Mouse (Mus musculus) natural killer cell, adult 2 months (primary cell): ENCODE data around the gene Rabl6.

Experiments
- DNase-seq, 2 experiments: peaks; one replicate each; pipeline ENCODE4 v3.0.0; 2022; ENCODE audit warnings: low spot score in 2 of 2

The Rabl6 gene

DNA sequence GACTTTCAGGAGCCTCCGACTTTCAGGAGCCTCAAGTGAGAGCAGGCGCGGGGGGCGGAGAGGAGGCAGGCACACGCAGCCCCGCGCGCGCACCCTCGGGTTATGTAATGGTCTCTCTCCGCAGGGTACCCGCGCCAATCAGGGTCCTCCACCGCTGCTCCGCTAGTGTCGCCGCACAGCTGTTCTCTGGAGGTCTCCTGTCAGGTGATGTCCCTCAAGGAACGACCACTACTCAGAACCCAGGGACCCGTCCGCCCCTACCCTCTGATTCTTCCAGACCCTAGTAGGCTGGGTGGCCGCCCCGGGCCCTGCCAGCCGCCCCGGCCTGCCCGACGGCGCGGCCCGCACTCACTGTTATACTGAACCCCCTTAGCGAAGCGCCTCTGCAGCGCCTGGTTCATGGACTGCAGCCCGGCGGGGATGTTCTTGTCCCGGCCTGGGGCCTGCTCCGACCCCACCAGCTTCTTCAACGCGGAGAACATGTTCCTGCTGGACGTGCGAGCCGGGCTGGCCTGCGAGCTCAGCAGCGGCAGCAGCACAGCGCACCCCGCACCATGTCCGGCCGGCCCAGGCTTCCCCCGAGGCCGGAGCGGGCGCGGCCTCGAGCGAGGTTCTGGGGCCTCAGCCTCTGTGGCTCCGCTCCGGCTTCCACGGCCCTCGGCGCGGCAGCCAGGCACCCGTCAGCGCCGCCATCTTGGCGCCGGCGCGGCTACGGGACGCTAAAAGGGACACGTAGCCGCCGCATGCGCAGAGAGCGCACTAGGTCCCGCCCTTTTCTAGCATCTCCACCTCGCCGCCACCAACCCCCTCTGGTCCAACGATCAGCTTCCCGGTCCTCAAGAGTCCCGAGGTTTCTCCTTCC, at the start of gene Rabl6:
TSS of gene Rabl6 (minus strand) at position 761 of the 862 bp plus-strand sequence.
- peak; percentile 80 to 85 for DNase-seq

- DNase-seq = no peak
These were observed 49.3 kb upstream of the Rabl6 start, which contains the start of gene Lcn5 for GRCm38 (mm10) chr2:25657652-25658051. TSS of gene Lcn5 (plus strand) at chr2:25657952.

GRCm38 (mm10) chr2:25657246-25657645, 48.9 kb upstream of the Rabl6 start:
- DNase-seq = no peak

DNA sequence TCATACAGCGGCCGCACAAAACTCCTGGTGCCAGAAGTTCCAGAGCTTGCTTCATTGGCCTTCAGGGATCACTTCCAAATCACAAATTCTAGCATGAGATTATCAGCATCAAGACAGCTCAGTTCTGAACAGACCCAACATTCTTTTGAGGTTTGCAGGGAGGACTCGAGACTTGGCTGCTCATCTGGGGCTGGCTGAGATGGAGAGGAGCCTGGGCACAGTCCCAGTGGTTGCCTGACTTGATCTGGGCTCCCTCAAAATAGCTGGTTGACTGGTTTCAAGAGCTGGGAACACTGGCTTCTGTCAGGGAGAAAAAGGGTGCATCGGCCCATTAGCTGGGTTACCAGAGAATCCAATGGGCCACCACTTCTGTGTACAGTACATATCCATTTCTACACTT, 48.4 kb upstream of the Rabl6 start:
- DNase-seq = no peak

- DNase-seq = no peak
These were observed 46.2 kb upstream of the Rabl6 start for GRCm38 (mm10) chr2:25654502-25654901.

DNA sequence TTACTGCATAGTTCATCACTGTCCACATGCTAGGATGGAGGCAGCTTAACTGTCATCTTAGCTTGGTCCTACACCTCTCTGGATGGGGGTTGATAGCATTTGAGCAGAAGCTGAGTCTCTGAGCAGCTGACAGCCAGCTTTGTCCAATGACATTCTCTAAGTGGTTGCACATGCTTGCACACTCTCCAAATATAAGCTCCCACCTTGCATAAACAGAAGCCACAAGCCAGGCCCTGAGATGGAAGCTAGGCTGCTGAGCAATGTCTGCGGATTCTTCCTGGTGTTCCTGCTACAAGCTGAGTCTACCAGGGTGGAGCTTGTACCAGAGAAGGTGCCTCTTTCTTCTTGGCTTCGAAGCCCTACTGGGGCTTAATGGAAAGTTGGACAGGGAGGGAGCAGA, 44.6 kb upstream of the Rabl6 start, which contains the start of gene Lcn8:
TSS of gene Lcn8 (plus strand) at position 219 of the 400 bp plus-strand sequence.
- DNase-seq = no peak

- peak; percentile 14 to 22 for DNase-seq
These were observed 31.6 kb upstream of the Rabl6 start for GRCm38 (mm10) chr2:25639890-25640289.

GRCm38 (mm10) chr2:25634046-25634445, 25.7 kb upstream of the Rabl6 start:
- DNase-seq = no peak

- DNase-seq = no peak
These were observed 25.3 kb upstream of the Rabl6 start for GRCm38 (mm10) chr2:25633616-25634015.

DNA sequence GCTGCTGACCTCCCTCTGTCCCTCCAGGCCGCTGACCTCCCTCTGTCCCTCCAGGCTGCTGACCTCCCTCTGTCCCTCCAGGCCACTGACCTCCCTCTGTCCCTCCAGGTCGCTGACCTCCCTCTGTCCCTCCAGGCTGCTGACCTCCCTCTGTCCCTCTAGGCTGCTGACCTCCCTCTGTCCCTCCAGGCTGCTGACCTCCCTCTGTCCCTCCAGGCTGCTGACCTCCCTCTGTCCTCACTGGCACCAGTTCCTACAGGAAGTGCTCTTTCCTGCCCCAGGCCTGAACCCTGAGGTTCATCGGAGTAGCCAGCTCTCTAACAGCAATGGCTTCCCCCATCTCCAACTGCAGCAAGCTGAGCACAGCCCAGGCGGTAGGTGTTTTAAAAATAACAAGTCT, 20.4 kb upstream of the Rabl6 start:
- DNase-seq = no peak

DNA sequence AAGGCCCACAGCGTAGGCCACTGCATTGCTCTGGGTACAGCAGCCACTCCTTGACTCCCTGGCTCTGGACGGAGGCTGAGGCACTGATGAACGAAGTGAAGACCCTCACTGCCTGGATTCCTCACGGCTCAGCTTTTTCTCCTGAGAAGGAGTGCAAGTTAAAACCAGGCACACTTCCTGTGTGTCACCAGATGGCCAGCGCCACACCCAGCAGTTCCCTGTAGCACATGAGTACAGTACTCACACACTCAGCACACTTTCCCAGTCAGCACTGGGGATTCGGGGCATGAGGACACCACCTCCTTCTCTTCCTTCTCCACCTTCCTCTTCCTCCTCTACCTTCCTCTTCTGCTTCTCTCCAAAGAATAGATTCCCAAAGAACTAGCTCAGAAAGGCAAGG, 19.5 kb upstream of the Rabl6 start, which contains the start of gene Fcna:
TSS of gene Fcna (minus strand) at position 220 of the 400 bp plus-strand sequence.
- DNase-seq = no peak

DNA sequence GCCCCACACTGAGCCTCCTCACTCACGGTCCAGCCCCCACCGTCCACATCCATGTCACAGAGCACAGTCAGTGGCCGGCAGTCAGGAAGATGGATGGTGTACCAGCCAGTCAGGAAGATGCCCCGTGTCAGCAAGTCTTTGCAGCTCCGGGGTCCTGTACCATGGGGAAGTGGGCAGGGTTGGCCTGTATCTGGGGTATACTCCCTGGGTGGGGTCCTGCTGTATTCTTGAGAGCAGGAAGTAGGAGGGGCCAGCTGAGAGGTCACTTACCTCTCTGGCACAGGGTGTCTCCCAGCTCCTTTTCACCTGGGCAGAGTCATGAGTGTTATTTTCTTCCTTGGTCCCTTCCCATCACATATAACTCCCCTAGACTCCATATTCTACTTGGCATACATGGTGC, 17.7 kb upstream of the Rabl6 start:
- DNase-seq = no peak

GRCm38 (mm10) chr2:25621229-25622200, 13.2 kb upstream of the Rabl6 start, which contains the start of gene Tmem141:
TSS of gene Tmem141 (minus strand) at chr2:25622005.
- DNase-seq = peak; percentile 80 to 88

- DNase-seq = no peak
These were observed 12.5 kb upstream of the Rabl6 start for GRCm38 (mm10) chr2:25620852-25621228.

DNA sequence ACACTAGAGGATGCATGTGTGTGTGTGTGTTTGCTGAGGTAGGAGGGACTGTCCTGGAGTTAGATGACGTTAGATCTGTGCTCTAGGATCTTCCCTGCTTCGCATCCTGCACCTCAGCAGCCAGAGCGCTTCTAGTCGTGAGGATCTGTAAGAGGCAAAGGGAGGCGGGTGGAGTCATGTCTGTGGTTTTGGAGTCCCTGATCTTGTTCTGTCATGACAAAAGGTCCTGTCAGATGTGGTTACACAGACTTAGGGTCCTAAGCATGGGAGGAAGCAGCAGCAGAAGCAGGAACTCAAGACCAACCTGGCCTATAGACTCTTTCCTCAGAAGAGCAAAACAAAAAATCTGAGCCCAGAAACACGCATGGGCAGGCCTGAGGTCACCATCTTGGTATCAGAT, 12.1 kb upstream of the Rabl6 start:
- no peak for DNase-seq

DNA sequence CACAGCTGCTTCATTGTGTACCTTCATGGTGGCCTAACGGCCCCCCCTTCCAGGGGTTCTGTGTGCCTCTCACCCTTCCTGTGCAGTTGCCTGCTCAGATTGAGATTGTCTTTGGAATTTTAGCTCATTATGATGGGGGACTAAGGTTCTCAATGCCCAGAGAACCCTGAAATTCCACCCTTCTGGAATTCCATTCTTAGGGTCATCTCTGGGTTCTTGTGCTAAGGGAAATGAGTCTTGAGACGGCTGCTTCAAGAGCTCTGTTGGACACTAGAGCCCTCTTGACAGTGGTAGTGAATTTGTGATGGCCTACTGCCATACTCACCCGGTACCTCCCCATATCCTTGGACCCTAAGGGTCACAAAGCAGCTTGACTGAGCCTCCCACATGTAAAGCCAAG, 9.3 kb upstream of the Rabl6 start, which contains the start of gene Ccdc183:
TSS of gene Ccdc183 (minus strand) at position 101 of the 400 bp plus-strand sequence.
- DNase-seq = no peak

DNA sequence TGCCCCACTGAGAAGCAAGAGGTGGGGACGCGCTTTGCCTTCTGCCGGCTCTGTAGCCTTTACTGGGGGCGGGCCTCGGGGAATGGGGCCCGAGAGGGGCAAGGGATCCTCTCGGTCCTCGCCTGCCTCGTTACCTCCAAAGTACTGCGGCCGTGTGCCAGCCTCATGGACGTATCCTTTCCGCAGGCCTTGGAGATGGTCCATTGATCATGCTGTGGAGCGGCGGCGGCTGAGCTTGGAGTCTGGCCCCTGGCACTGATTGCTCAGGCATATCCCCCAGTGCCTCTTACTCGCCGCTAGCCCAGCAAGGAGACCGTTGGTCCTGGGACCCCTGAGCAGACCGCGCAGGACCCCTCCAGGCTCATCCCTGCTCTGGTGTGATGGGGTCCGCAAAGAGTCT, 8.1 kb upstream of the Rabl6 start:
- no peak for DNase-seq

DNA sequence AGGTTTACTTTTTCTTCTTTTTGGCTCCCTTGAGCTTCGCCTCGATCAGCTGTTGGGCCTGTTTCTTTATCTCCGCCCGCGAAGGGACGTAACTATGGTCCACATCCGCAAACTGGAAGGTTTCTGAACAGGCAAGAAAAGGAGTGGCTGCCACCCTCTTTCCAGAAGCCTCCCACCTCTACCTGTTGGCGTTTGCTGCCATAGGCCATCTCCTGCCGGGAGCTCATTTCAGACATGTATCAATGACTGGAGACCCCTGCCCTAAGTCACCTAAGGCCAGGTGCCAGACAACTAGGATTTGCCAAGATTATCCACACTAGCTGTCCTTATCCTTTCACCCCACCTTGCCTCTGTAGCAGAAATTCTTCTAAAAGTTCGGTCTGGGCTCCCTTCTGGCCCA, 350 bp upstream of the Rabl6 start:
- DNase-seq = no peak

DNA sequence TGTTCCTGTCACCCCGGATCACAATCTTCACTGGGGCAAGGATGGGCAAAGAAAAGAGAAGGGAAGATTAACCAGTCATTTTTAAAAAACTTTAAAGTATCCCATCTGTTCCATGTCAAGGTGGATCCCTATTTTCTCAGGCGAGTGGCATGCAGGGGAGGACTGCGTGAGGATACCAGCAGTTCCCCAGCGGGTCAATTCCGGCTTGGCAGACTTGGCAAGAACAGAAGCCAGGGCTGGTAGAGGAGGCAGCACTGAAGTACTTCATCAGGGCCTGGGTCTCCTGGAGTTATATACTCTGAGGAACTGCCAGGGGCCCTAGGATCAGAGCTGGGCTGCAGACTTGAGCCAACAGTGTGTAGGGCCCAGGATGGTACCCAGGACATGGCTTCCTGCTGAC, 5.8 kb downstream of the Rabl6 start:
- DNase-seq = no peak

DNA sequence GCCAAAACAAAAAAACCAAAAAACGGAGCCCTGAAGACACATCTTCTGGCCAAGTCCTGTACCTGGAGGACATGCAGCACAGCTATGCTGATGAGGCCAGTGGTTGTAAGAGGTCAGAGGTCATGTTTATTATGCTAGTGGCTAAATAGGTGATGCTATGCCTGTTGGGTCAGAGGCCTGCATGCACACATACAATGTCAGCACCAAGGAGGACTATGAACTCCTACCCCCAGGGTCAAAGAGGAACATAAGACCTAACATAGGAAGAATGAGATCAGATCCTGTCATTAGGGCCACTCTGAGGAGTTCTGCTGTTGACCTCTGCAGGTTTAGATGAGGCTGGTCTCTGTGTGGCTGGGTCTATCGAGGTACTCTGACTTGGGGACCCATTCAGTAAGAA, 8.3 kb downstream of the Rabl6 start:
- no peak for DNase-seq

DNA sequence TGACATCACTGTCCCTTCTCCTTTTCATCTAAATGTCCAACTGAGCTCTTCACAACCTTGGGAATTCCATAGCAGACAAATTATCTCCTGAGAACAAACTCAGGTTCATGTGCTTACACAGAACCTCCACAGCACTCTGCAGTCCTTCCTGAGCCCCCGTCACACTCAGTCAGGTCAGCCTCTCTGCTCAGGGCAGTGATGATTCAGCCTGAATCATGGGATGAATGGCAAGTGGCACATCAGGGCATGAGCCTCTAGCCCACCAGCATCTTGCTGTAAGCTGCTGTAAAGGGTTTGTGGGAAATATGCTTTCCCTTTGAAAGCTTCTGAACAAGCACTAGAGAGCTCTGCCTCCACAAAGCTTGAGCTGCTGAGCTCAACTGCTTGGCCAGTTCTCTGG, 9.6 kb downstream of the Rabl6 start:
- no peak for DNase-seq
